Mouse (Mus musculus): ENCODE measurements around the gene A930033H14Rik.

DNA sequence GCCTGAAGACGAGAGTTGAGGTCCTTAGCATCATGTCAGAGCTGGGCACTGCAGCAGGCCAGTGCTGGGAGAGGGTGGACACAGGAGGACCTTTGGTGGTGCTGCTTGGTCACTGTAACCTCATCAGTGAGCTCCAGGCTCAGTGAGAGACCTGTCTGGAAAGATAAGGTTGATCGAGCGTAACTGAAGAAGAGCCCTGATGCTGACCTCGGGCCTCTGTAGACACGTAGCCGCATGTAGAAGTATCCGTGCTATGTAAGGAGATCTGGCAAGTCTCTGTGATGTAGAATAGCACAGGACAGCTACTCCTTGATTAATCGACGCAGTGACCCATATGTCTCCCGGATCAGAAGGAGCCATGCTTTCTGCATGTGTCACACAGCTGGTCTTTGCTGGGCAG, 19.2 kb downstream of the A930033H14Rik start:
- TF ChIP-seq CTCF (IDR thresholded peaks at IDR 0.05; ENCODE audit: control insufficient read depth, insufficient read depth, insufficient replicate concordance, low read depth, low read length) = no peak
- no peak for TF ChIP-seq POLR2A (IDR thresholded peaks at IDR 0.05; ENCODE audit: control insufficient read depth, low read depth, low read length)
